Mouse (Mus musculus): ENCODE data around the gene Tmem100.
A peak's percentile ranks its signal among the peaks of the same experiment; 100 is the strongest.

Tmem100 gene

GRCm38 (mm10) chr11:90013657-90014056 lies 16.5 kb upstream of the Tmem100 start:
- DNase-seq (ENCODE audit: low read depth, low spot score), result no peak

- DNase-seq (ENCODE audit: low read depth, low spot score), result no peak
Measured at GRCm38 (mm10) chr11:90015281-90015680, 14.9 kb upstream of the Tmem100 start.

DNA sequence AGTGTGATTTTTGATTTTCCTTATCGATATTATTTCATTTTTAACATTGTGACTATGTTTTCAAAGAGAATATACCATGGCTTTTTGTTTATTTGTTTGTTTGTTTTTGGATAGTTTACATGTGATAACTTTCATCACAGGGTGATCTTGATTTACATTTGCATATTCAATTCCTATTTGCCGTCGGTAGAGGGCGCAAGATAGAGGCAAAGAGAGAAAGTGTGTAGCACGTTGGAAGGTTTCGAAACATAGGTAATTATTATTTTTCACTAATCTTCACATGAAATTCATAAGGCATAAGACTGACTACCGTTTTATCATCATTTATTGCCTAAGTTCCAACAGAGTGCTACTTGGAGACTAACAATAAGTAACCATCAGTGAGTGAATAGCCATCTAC lies 11.0 kb upstream of the Tmem100 start:
- DNase-seq (ENCODE audit: low read depth, low spot score), result peak; percentile 50

- no peak for DNase-seq (ENCODE audit: low read depth, low spot score)
Measured at GRCm38 (mm10) chr11:90025891-90026801, 4.0 kb upstream of the Tmem100 start.

GRCm38 (mm10) chr11:90026802-90027174 lies 3.4 kb upstream of the Tmem100 start:
- DNase-seq (ENCODE audit: low read depth, low spot score), result no peak

- no peak for DNase-seq (ENCODE audit: low read depth, low spot score)
Measured at GRCm38 (mm10) chr11:90027216-90027615, 2.9 kb upstream of the Tmem100 start.

DNA sequence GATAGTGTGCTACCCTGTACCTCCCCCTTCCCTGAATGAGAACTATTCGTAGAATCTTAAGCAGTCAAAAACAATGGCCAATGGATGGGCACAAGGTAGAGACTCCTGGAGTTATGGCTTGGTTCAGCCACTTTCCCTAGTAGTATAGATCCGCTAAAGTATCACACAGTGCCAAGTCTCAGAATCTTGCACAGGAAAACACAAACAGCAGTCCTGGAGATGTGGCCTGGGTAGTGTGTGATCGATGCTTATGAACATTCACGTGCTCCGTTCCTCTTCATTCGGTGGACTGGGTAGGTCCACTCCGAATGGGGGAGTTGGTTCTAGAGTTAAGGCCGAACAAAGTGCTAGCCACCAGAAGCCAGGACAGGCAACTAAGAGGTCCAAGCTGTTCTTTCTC lies 1.4 kb upstream of the Tmem100 start:
- DNase-seq (ENCODE audit: low read depth, low spot score), result no peak

GRCm38 (mm10) chr11:90029354-90029753 lies 794 bp upstream of the Tmem100 start:
- no peak for DNase-seq (ENCODE audit: low read depth, low spot score)

GRCm38 (mm10) chr11:90030557-90030956 lies 409 bp downstream of the Tmem100 start:
- peak; percentile 68 for DNase-seq (ENCODE audit: low read depth, low spot score)

- no peak for DNase-seq (ENCODE audit: low read depth, low spot score)
Measured at GRCm38 (mm10) chr11:90031076-90031475, 928 bp downstream of the Tmem100 start.

GRCm38 (mm10) chr11:90032807-90033206 lies 2.7 kb downstream of the Tmem100 start:
- DNase-seq (ENCODE audit: low read depth, low spot score), result no peak

GRCm38 (mm10) chr11:90033442-90033841 lies 3.3 kb downstream of the Tmem100 start:
- DNase-seq (ENCODE audit: low read depth, low spot score), result no peak

DNA sequence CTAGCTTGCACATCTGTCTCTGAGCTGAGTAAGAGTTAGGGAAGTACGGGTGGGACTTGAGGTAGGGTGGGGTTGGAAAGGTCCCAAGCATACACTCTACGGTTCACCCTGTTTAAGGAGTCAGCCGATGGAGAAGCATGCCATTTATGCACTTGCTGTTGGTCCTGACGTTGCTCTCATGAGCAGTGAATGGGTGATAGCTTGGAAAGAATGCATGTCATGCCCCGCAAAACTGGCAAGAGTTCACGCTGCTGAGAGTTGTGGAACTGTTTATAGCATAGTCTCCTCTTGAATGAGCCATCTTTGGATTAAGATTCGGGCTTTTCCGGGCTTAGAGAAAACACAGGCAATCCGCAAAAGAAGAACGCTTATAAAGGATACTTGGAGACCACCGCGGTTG lies 4.5 kb downstream of the Tmem100 start:
- DNase-seq (ENCODE audit: low read depth, low spot score), result no peak

- no peak for DNase-seq (ENCODE audit: low read depth, low spot score)
Measured at GRCm38 (mm10) chr11:90035532-90035931, 5.4 kb downstream of the Tmem100 start.

- peak; percentile 80 for DNase-seq (ENCODE audit: low read depth, low spot score)
Measured at GRCm38 (mm10) chr11:90036416-90036815, 6.3 kb downstream of the Tmem100 start.

GRCm38 (mm10) chr11:90038022-90038421 lies 7.9 kb downstream of the Tmem100 start:
- peak; percentile 71 for DNase-seq (ENCODE audit: low read depth, low spot score)

DNA sequence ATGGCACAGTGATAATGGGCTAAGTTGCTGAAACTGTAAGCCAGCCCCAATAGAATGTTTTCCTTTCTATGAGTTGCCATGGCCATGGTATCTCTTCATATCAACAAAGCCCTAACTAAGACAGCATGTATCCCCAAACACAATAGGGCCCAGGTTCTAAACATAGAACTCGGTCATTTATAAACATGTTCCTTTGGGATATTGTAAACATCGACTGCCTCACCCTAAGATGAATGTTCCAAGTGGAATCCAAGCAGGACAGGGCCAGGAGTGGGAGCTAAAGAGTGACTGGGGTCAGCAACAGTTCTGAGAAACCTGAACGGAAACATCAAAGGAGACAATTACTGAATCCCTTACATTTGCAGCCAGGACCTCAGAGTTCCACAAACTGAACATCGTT lies 14.3 kb downstream of the Tmem100 start:
- DNase-seq (ENCODE audit: low read depth, low spot score), result no peak

DNA sequence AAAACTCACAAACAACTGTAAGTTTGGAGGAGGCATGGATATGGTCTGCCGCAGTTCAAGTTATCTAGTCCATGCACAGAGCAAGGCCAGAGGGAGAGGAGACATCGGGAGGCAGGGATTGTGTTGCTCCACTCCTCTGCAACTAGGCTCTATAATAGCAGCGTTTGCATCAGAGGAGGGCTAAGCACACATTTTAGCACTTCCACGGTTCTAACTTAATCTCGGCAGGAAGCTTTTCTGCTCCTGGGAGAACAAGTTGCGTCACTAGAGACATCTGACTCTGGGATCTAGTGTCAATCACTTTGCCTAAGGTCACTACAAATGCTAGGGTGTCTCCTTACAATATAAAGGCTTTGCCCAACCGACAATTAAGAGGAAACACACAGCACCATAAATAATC lies 16.1 kb downstream of the Tmem100 start:
- no peak for DNase-seq (ENCODE audit: low read depth, low spot score)

GRCm38 (mm10) chr11:90047271-90047670 lies 17.1 kb downstream of the Tmem100 start:
- no peak for DNase-seq (ENCODE audit: low read depth, low spot score)

- no peak for DNase-seq (ENCODE audit: low read depth, low spot score)
Measured at GRCm38 (mm10) chr11:90050016-90050415, 19.9 kb downstream of the Tmem100 start.

DNA sequence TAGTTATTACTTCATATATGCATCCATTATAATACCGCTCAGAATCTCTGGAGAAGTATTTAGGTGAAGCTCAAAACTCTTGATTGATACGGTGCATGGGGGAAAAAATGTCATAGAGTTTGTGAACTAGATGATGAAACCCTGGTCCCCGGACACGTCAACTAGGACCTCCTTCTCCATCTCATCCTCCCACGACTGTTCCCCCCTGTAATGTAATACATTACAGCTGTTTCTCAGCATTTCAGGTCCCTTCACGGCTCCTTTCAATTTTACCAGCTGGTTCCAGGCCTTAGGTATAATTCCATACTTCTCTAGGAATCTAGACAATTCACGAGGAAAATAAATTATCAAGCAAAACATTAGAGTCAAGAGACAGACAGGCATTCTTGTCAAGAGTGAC lies 22.6 kb downstream of the Tmem100 start:
- no peak for DNase-seq (ENCODE audit: low read depth, low spot score)

DNA sequence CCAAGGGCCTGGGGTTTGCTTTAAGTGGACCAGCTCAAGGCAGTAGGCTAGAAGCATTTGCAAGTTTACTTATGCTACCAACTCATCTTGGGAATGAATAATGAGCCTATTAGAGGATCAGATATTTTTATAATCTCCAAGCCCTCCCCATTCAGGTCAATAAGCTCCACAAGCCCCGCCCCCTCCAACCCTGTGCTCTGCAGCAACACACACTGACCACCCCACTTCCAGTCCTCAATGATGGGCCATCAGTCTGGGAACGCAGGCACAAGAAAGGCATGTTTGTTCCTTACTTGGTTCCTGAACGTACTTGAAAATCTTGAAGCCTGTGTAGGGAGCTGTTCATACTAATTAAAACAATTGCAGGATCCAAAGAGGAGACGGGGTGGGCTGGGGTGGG lies 23.7 kb downstream of the Tmem100 start:
- DNase-seq (ENCODE audit: low read depth, low spot score), result no peak

GRCm38 (mm10) chr11:90054401-90054800 lies 24.3 kb downstream of the Tmem100 start:
- no peak for DNase-seq (ENCODE audit: low read depth, low spot score)

GRCm38 (mm10) chr11:90057070-90057469 lies 26.9 kb downstream of the Tmem100 start:
- no peak for DNase-seq (ENCODE audit: low read depth, low spot score)
